Mouse (Mus musculus) telencephalon, adult 2 months (tissue): ENCODE results near the gene Map2k3.
"Not testable (repeated sequence)": the region's sequence is repeated elsewhere in the genome, so short reads cannot be mapped to it uniquely, and the experiment has no call there.

Experiments
- DNase-seq: peaks from one replicate; pipeline ENCODE4 v3.0.0-alpha.2; 2011; ENCODE audit warnings: low read depth, low spot score

The Map2k3 gene

DNA sequence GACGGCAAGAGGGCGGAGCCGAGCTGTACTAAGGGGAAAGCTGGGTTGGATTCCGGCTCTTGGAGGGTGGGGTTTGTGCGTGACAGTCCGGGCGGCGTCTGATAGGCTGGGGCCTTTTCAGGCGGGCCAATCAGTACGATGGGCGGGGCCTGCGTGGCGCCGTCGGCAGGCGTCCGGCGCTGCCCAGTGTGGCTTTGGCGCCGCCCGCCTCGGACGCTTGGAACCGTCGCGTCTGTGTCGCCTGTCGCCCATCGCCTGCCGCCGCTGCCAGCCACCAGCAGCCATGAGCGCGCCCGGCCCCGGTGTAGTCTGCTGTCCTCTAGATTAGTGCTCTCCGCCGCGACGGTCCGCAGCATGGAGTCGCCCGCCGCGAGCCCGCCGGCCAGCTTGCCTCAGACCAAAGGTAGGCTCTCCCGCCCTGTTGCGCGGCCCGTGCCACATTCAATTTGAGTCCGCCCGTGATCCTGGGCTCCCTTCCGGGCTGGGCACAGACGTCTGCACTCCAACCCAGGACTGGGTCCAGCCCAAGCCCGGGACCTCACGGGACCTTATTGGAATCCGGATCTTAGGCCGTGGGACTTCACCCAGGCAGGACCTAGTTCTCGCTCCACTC lies at the start of gene Map2k3:
Map2k3 (plus strand) TSS at position 165 of the 613 bp plus-strand sequence.
- DNase-seq, result peak; percentile 87

DNA sequence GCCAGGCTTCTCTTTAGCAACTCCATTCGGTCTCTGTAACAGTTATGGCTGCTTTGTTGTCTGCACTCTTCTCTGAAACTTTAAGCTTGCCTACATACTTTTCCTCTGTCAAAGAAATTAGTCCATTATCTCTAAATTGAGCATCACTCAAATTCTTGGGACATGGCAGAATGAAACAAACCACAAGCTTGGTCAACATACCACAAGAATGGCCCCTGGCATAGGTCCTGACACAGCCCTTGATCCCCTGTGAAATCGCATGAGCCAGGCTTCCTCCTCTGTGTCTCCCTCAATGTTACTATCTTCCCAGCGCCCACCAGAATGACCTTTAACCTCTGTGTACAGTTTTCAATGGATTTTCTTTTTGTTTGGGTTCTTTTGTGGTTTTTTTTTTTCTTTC lies 49.4 kb upstream of the Map2k3 start:
- DNase-seq, result no peak

DNA sequence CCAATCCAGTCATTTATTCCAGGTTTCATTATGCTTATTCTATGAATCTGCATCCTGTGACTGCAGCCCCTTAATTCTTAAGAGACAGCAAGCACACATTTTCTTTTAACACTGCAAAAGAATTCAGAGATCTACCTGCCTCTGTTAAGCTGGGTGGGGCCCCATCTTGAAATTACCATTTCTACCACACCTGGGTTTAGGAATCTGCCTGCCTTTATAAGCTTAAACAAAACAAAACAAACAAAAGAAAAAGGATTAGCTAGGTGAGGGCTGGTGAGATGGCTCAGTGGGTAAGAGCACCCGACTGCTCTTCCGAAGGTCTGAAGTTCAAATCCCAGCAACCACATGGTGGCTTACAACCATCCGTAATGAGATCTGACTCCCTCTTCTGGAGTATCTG lies 44.8 kb upstream of the Map2k3 start:
- DNase-seq, result not testable (repeated sequence)

DNA sequence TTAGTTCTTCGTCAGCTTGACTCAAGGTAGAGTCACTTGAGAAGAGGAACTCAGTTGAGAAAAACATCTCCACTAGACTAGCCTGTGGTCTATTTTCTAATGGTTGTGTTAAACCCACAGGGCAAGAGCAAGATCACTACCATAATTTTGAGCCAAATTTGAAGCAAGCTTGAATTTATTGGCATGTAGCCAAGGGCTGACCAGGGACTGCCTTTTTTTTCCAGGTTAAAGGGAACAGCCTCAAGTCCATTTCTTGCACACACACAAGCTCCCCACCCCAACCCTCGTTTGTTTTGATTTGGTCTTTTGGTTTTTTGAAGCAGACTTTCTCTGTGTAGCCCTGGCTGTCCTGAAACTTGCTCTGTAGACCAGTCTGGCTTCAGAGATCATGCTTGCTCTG lies 42.0 kb upstream of the Map2k3 start:
- no peak for DNase-seq

DNA sequence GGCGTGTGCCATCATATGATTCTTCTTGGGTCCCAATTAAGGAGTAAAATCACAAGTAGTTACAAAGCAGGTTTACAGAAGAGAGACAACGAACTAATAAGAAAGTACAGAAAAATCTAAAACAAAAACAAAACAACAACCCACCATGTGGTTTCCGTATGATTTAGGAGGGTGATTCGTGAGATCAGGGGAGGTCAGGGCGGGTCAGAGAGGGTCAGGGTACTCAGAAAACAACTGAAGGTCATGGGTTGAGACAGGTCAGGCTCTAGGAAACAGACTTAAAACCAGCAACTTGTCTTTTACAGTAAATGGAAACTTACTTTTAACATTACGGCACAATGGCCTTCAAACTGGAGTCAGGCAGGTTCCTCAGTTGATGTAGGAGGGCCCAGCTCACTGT lies 41.5 kb upstream of the Map2k3 start:
- no peak for DNase-seq

DNA sequence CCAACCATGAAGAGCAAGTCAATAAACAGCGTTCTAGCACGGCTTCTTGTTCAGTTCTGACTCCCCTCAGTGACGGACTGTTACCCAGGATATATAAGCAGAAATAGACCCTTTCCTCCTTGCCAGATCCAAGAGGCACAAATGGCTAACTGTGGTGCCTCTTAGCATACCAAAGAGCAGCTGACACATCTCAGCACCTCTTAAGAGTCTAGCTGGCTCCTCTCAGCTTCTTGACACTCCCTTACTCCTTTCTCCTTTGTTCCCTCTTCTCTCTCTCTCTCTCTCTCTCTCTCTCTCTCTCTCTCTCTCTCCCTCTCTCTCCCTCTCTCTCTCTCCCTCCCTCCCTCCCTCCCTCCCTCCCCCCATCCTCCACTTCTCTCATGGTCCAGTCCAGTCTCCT lies 41.1 kb upstream of the Map2k3 start:
- DNase-seq, result no peak

DNA sequence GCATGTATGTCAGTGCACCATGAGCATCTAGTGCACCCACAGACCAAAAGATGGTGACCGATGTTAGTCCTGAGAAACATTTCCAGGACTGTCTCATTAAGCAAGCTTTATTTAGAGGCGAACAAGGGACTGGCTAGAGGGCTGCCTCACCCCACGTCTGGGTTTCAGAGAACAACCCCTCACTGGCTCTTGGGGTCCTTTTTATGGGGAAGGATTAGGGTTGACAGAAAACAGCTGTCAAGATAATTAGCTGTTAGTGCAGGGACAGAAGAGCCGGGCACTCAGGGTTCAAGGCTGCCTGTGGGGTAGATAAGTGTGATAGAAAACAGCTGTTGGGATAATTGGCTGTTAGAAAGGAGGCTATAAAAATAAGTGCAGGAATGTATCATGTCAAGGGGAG lies 35.9 kb upstream of the Map2k3 start:
- DNase-seq, result no peak

DNA sequence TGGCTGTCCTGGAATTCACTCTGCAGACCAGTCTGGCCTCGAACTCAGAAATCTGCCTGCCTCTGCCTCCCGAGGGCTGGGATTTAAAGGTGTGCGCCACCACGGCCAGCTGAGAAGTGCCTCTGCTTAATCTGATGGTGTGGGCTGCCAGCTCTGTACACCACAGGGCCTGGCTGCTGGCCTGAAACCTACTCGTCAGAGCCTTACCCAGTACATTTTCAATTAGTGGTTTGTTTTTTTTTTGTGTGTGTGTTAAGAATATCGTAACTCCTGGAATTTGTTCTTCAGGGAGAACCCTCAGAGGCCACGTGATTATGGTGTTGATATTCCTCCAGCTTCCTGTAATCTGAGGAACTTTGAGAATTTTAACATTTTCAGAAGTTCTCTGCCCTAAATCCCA lies 29.8 kb upstream of the Map2k3 start:
- DNase-seq, result no peak

DNA sequence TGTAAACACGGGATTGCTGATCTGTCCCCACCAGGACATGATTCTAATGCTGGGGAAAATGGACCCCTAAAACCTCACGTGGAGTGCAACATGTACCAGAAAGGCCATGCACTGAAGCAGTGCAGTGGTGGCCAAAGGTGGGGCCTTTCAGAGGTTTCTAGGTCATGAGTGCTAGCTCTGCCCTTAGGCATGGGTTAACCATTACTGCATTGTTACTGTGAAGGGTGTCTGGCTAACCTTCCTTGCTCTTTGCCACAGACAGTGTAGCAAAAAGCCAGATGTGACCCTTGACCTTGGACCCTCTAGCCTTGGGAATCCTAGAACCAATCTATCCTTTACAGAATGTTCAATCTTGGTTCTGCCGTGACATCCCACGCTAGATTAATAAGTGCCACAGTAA lies 29.3 kb upstream of the Map2k3 start:
- no peak for DNase-seq

DNA sequence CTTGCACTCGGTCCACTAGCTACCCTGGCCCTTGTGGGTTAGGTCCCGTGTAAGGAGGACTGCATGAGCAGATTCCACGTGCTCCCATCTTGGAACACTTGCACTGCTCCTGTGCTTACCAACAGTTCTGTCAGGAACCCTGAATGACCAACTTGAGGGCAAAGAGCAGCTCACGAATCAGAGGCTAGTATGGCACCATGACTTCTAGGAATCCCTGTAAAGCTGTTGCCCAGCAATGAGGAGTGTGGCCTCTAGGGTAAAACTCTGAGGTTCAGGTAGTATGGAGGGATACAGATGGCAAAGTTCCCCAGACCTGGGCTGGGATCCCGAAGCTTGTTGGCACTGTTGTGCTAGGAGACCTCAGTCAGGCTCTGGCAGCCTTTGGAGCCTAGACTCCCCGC lies 28.2 kb upstream of the Map2k3 start:
- no peak for DNase-seq

DNA sequence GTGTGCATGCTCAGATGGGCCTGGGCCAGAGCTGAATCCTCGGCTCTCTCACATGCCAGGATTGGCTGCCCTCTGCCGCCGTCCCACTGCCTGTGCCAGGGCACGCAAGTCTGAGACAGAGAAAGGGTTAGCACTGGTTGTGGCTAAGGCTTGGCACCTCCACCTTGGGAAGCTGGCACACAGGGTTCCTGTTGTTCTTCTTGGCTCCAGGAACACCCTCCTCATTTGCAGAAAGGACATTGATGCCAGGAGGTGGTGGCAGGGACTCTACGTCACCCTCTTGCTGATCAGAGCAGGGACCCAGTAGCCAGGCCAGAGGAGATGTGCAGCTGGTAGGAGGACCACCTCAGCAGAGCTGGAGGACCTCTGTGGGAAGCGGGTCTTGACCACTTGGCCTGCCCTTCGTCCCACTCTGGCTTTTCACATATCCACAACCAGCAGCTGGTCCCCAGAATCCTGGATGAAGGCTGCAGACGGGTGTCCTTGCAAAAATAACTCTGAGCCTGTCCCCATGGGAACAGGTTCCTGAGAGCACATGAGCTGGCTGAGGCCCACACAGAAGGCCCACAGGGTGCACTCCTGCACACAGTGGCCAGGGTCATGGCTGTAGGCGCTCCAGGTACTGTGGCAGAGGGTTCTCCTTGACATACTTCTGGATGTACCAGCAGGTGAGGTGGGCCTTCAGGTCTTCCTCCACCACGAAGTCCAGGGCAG lies 26.3 kb upstream of the Map2k3 start:
- no peak for DNase-seq

DNA sequence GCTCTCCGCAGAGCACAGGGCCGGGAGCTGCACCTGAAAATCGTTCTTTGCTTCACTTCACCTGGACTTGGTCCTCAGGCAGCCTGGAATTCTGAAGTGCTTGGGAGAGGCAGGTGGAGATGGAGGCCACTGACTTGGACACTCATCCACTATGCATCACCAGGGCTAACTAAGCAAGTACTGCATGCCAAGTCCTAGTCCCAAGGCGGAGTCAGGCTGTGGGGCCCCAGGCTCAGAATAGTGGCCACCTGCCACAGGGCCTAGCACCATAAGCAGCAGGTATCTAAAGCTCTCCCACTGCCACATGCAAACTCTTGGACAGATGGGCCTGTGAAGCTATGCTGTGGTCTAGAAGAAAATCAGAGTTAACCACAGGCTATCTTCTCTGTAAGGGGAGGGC lies 25.4 kb upstream of the Map2k3 start:
- no peak for DNase-seq

DNA sequence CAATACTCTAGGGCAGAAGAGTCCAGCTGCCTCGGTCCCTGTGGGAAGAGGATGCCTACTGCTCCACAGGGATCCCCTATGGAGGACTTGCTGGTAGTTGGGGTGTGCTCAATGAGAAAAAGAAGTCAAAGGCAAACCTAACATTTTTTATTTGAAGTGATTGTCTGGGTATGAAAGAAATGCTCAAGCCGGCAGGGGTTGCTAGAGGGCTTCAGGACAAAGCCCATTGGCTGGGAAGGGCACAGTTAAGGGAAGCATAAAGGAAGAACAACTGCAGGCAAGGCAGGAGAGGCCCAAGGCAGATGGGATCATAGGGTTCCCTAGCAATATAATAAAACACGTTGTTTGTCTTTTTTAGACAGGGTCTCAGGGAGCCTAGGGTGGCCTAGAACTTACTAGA lies 23.8 kb upstream of the Map2k3 start:
- no peak for DNase-seq

DNA sequence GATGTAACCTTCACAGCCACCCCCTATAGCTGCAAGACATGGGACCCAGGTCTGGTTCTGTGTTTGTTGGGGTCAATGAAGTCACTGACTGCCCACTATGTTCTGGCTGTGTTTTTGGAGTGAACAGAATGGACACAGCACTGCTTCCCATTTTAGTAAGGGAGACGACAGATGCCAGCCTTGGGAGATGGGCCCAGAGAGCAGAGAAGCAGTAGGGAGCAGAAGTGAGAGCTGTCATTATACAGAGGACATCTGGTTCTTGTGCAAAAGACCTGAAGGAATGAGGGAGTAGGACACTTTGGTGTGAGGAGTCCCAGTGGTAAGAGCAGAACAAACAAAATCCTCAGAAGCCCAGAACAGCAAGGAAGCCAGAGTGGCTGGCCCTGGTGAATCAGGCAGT lies 22.2 kb upstream of the Map2k3 start:
- DNase-seq, result no peak

DNA sequence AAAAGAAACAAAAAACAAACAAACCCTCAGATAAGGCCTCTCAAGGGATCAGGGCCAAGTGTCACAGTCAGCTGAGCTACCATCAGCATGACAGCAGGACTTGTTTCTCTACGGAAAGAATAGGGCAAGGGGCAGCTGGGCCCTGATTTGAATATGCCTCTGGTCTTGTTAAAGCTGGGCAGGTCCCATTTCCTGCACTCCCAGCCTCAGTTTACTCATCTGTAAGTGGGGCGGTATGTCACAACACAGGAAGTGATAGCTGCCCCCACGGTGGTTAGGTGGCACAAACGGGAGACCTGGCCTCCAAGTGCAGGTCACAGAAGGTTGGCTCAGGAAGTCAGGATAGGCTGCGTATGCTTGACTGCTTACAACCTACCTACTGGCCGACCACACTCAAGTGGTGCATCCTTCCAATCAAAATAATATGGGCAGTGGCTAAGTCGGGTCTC lies 19.3 kb upstream of the Map2k3 start:
- DNase-seq, result no peak

DNA sequence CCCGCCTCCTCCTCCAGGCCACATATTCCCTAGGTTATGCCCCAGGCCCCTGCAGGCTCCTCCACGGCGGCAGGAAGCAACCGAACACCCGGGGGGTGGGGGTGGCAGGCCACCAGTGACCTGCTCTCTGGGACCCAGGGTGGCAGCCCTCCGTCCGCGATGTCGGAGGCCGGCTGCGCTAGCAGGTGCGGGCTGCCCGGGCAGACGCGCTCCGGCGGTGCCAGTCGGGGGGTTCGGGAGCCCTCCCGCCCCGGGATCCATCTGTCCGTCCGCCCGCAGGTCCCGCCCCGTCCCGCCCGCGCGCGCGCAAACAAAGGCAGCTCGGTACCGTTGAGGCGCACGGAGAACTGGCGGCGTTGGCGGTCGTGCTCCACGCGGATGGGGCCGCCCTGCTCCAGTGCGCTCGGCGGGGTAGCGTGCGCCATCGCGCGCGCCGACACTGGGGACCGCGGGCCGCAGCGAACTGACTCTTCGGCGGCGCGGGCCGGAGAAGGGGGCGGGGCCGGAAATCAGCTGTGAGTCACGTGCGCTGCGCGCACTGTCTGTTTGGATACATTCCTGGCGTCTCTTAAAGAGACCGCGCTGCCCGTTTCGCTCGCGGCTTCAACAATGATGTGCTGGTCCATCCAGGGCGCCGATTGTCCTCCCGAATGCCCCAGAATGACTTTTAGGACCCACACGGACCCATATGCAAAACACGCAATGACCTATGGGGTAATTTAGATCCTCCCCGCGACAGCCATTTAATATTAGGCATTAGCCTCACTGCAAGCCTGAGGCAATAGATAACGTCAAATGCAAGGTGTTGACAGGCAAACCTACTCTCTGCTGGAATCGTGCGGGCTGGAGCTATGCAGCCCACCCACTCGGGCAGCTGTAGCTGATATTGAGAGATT lies 18.3 kb upstream of the Map2k3 start:
- peak; percentile 76 for DNase-seq

DNA sequence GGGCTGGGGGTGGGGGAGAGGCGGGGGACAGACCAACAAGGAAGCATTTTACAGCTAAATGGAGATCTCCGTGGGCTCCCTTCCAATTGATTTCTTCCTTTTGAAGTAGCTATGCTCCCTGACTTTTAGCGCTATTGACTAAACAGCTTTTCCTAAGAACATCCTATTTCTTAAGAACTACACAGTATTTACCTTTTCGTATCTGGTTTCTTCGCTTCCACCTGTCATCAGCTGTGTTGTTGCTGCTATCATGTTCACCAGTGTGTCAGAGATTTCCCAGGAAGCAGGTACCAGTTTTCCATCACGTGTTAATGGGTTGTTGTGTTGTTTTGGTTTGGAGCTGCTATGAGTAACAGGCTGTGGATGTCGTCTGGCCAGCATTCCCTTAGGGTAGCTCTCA lies 17.3 kb upstream of the Map2k3 start, which contains the start of gene Natd1:
Natd1 (minus strand) TSS at position 260 of the 400 bp plus-strand sequence.
- DNase-seq, result no peak

DNA sequence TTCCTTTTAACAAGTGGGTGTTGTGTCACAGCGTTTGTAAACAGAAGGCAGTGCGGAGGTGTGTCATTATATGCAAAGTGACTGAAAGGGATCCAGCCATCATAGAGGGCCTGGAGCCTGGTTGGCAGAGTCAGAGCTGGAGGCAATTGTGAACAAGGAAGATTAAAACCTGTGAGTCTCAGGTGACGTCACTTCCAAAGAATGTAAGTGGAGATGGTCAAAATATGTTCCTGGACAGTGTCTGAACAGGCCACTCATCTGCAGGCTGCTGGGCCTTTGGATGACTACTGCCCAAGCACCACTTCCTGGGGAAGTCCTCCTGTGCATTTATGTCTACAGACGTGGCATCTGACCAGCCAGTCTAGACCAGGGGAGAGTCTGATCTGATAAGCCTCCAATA lies 16.6 kb upstream of the Map2k3 start:
- DNase-seq, result no peak

DNA sequence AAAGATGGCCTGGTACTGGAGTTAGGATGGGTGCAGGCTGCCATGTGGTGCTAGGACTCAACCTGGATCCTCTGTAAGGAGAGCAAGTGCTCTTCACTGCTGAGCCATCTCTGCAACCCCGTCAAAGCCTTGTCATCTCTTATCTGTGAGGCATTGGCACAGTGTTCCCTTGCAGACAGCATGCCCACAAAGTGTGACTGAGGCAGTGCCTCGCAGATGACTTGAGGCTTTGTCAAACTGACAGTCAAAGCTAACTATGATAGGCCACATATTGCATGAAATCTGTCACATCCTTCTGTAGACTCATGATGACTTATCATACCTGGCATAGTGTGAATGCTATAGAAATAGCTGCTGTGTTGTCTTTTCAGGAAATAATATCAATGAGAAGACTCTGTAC lies 11.8 kb upstream of the Map2k3 start:
- no peak for DNase-seq

DNA sequence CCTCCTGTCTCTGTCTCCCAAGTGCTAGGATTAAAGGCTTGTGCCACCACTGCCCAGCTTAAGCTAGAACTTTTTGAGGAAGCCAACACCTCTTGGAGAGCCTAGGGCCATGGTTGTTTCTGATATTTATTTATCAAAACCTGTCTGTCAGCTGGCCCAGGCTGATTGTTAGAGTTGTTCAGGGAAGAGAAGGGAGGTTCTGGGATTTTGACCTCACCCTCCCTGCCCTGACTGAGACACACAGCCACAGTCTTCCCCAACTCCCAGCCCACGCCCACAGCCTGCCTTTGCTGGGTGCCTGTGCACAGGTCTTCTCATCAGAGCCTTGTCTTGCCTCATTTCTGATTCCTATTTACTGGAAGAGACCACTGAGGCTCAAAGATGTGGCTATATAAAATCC lies 9.6 kb upstream of the Map2k3 start:
- DNase-seq, result no peak

DNA sequence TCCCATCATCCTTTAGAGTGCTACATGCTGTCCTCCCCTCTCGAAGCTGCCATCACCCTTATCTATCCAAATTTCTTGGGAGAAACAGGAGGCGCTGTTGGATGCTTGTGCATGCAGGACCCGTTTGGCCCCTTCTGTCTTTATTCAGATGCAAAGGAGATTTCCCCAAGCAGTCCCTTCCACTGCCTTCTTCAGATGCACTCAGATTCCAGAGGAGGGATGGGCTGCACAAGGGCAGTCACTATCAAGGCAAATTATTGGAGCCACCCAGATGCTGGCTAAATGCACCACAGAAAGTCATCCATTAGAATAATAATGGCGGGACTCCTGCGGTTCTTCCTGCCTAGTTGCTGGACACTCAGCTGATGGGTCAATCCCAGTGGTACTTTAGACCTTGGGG lies 8.9 kb upstream of the Map2k3 start:
- DNase-seq, result no peak

DNA sequence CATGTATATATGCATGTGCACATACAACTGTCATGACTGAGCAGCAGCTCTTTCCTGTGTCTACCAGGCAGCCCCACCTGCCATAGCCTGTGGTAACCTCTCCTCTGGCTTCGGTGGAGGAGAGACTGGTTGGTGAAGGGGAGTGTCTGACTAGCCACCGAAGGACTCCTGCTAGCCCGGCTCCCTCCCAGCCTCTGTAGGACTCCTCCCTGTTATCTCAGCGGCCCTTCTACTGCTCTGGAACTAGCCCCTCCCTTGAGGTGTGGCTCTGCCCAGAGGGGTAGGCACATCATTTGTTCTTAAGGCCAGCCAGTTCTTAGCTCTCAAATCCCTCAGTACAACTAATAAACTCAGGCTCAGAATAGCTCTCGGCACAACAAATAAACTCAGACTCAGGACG lies 7.3 kb upstream of the Map2k3 start:
- DNase-seq, result no peak

DNA sequence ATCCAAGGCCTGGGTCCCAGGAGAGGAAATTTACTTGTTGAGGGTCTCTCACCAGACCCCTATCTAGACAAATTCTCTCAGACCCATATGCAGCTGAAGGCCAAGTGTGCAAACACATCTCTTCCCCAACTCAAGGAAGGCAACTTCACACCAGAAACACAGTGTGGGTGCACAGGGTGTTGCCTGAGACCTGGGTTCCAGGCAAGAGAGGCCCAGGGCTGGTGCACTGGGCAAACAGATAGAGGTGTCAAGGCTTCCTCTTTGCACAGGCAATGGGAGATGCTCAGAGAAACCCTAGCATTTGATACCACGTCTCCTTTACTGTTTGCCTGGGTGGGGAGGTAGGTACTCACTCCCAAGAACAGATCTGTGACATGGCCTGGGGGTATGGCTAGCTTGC lies 6.9 kb upstream of the Map2k3 start:
- DNase-seq, result no peak
